Mouse (Mus musculus) intestine, embryonic 16.5 days (tissue): ENCODE measurements around the gene Dhx8. TPM values are rescaled to one million over a fixed set of nuclear protein-coding genes. Genes with fewer than 3 reads are reported as not detected.

ENCODE experiments used
- ATAC-seq: fragments of 200-750 bp; cut with Nextera tagmentation; 2 replicates; pipeline ENCODE4 v1.8.0; 2017; ENCODE audit warnings: moderate TSS enrichment, moderate library complexity
- H3K27ac ChIP-seq: fragments of 300-500 bp; sonication (generic); 2 replicates; pipeline ENCODE4 v1.5.1; 2014; ENCODE audit warnings: mild to moderate bottlenecking, low read length
- H3K27me3 ChIP-seq: fragments of 300-500 bp; sonication (generic); replicated peaks from 2 replicates; pipeline ENCODE4 v1.6.1; 2014; ENCODE audit warnings: low read length, control low read depth, mixed read lengths; ENCODE audit not compliant: control insufficient read depth, insufficient read depth
- H3K36me3 ChIP-seq: fragments of 300-500 bp; sonication (generic); 2 replicates; pipeline ENCODE4 v1.6.1; 2014; ENCODE audit warnings: low read length, control low read depth; ENCODE audit not compliant: control insufficient read depth, insufficient read depth
- H3K4me1 ChIP-seq: fragments of 300-500 bp; sonication (generic); 2 replicates; pipeline ENCODE4 v1.6.1; 2014; ENCODE audit warnings: low read length, control low read depth, mixed read lengths; ENCODE audit not compliant: control insufficient read depth, insufficient read depth
- H3K4me2 ChIP-seq: fragments of 300-500 bp; sonication (generic); 2 replicates; pipeline ENCODE4 v1.6.1; 2014; ENCODE audit warnings: low read depth, low read length, control low read depth
- H3K4me3 ChIP-seq: fragments of 300-500 bp; sonication (generic); 2 replicates; pipeline ENCODE4 v1.5.1; 2014; ENCODE audit warnings: mild to moderate bottlenecking, low read length
- H3K9ac ChIP-seq: fragments of 300-500 bp; sonication (generic); 2 replicates; pipeline ENCODE4 v1.6.1; 2014; ENCODE audit warnings: low read depth, low read length
- H3K9me3 ChIP-seq: fragments of 300-500 bp; sonication (generic); 2 replicates; pipeline ENCODE4 v1.6.1; 2016; ENCODE audit warnings: low read length, control low read depth; ENCODE audit not compliant: control insufficient read depth
- WGBS: fragments of 180-500 bp; shearing (Covaris S2); extraction: QIAGEN DNeasy Blood & Tissue Kit; methylation state at CpG from one replicate; pipeline ENCODE4 v1.1.7; 2014; 5-methylcytosine and 5-hydroxymethylcytosine counted together
- polyA plus RNA-seq: library from polyadenylated mRNA; unstranded; fragments of >200 nt; fragmentation: Nextera tagmentation; extraction: Ambion mirVana; gene quantifications from 2 replicates; pipeline ENCODE4 v1.2.1, GENCODE M21; 2015

Gene Dhx8
- polyA plus RNA-seq, 1 experiment from 2014 or later, result 23.0 TPM

GRCm38 (mm10) chr11:101805113-101805704 is 72.5 kb downstream of the Dhx8 start:
- WGBS, result 77% methylated on average over 8 of the region's 8 CpGs
- Histone ChIP-seq H3K27ac (no peak overlapping the region), H3K4me2 (no peak overlapping the region), H3K9ac (no peak overlapping the region), H3K9me3 (no peaks in the 10 kb centered on the region), H3K36me3 (no peaks in the 10 kb centered on the region), H3K4me1 (peaks cover 7% of the 10 kb centered on the region), H3K4me3 (no peak overlapping the region), H3K27me3 (0 out of 2 replicates have a peak, but pooled peaks cover 2% of the 10 kb centered on the region)
- ATAC-seq, result no peak

- no peak overlapping the region for H3K4me3 ChIP-seq
- 0 out of 2 replicates have a peak, but pooled peaks cover 2% of the 10 kb centered on the region for H3K9me3 ChIP-seq
- WGBS, result 68% methylated on average over 12 of the region's 12 CpGs
- H3K9ac ChIP-seq, result no peak overlapping the region
- no peak overlapping the region for H3K4me2 ChIP-seq
- no peak for ATAC-seq
- no peak overlapping the region for H3K27ac ChIP-seq
- no peaks in the 10 kb centered on the region for H3K36me3 ChIP-seq
- 0 out of 2 replicates have a peak, but pooled peaks cover 2% of the 10 kb centered on the region for H3K27me3 ChIP-seq
- H3K4me1 ChIP-seq, result peaks cover 3% of the 10 kb centered on the region; the same call in 1 of the 2 replicates
Measured at GRCm38 (mm10) chr11:101806741-101807140, 74.0 kb downstream of the Dhx8 start.

GRCm38 (mm10) chr11:101807266-101807665 is 74.5 kb downstream of the Dhx8 start:
- no peak for ATAC-seq
- no peak overlapping the region for H3K4me2 ChIP-seq
- no peaks in the 10 kb centered on the region for H3K4me1 ChIP-seq
- 0 out of 2 replicates have a peak, but pooled peaks cover 2% of the 10 kb centered on the region for H3K27me3 ChIP-seq
- H3K4me3 ChIP-seq, result no peak overlapping the region
- H3K9ac ChIP-seq, result no peak overlapping the region
- WGBS, result 84% methylated on average over 10 of the region's 10 CpGs
- no peak overlapping the region for H3K27ac ChIP-seq
- H3K36me3 ChIP-seq, result no peaks in the 10 kb centered on the region
- 0 out of 2 replicates have a peak, but pooled peaks cover 2% of the 10 kb centered on the region for H3K9me3 ChIP-seq

GRCm38 (mm10) chr11:101809060-101809828 is 76.5 kb downstream of the Dhx8 start:
- H3K4me2 ChIP-seq, result 0 out of 2 replicates have a peak overlapping the region, but pooled peaks have one; percentile 19

GRCm38 (mm10) chr11:101813259-101813658 is 80.5 kb downstream of the Dhx8 start:
- no peaks in the 10 kb centered on the region for H3K36me3 ChIP-seq
- no peaks in the 10 kb centered on the region for H3K27me3 ChIP-seq
- 0 out of 2 replicates have a peak, but pooled peaks cover 2% of the 10 kb centered on the region for H3K9me3 ChIP-seq
- no peak overlapping the region for H3K4me2 ChIP-seq
- H3K9ac ChIP-seq, result no peak overlapping the region
- WGBS, result 2% methylated on average over 7 of the region's 7 CpGs
- H3K27ac ChIP-seq, result no peak overlapping the region
- ATAC-seq, result no peak
- H3K4me3 ChIP-seq, result no peak overlapping the region
- H3K4me1 ChIP-seq, result peaks cover 8% of the 10 kb centered on the region; the same call in 1 of the 2 replicates

More at GRCm38 (mm10) chr11:101809060-101809828, 76.5 kb downstream of the Dhx8 start:
- H3K36me3 ChIP-seq, result no peaks in the 10 kb centered on the region
- 0 out of 2 replicates have a peak, but pooled peaks cover 2% of the 10 kb centered on the region for H3K9me3 ChIP-seq
- H3K9ac ChIP-seq, result no peak overlapping the region
- WGBS, result 27% methylated on average over 15 of the region's 15 CpGs
- no peaks in the 10 kb centered on the region for H3K4me1 ChIP-seq
- H3K4me3 ChIP-seq, result no peak overlapping the region
- H3K27ac ChIP-seq, result peak overlapping the region; percentile 37; the same call in 1 of the 2 replicates
- ATAC-seq, result peak; percentile 86
- H3K27me3 ChIP-seq, result 0 out of 2 replicates have a peak, but pooled peaks cover 2% of the 10 kb centered on the region

- peak overlapping the region; percentile 3; the same call in 1 of the 2 replicates for H3K4me2 ChIP-seq
- H3K36me3 ChIP-seq, result no peaks in the 10 kb centered on the region
- H3K9ac ChIP-seq, result no peak overlapping the region
- peak; percentile 57; the same call in 1 of the 2 replicates for ATAC-seq
- no peak overlapping the region for H3K27ac ChIP-seq
- 22% methylated on average over 23 of the region's 23 CpGs for WGBS
- H3K27me3 ChIP-seq, result no peaks in the 10 kb centered on the region
- peaks cover 8% of the 10 kb centered on the region; the same call in 1 of the 2 replicates for H3K4me1 ChIP-seq
- no peak overlapping the region for H3K4me3 ChIP-seq
- 0 out of 2 replicates have a peak, but pooled peaks cover 2% of the 10 kb centered on the region for H3K9me3 ChIP-seq
Measured at GRCm38 (mm10) chr11:101814375-101815102, 81.8 kb downstream of the Dhx8 start.

- Histone ChIP-seq H3K36me3 (no peaks in the 10 kb centered on the region), H3K4me1 (peaks cover 8% of the 10 kb centered on the region; the same call in 1 of the 2 replicates), H3K27me3 (no peaks in the 10 kb centered on the region), H3K27ac (peak overlapping the region; percentile 59; the same call in 1 of the 2 replicates), H3K9me3 (peaks cover 6% of the 10 kb centered on the region; the same call in 1 of the 2 replicates), H3K4me3 (no peak overlapping the region), H3K4me2 (peak overlapping the region; percentile 3; the same call in 1 of the 2 replicates), H3K9ac (no peak overlapping the region)
- 20% methylated on average over 22 of the region's 22 CpGs for WGBS
- no peak; the same call in 1 of the 2 replicates for ATAC-seq
Measured at GRCm38 (mm10) chr11:101815103-101816085, 82.7 kb downstream of the Dhx8 start.
